In genomic region chr12:85599478-85600152, GRCm38 (mm10) we compare ENCODE assay signal across 8 mouse cellular contexts. TPM values are rescaled to one million over a fixed set of nuclear protein-coding genes. Genes with fewer than 3 reads are reported as not detected.
DNase-seq lines count a peak whose midpoint lies in the region; ATAC-seq and TF ChIP-seq lines count a peak whose summit lies in the region.

No protein-coding gene starts in this region.

- H3K9ac ChIP-seq in ES-E14 (ENCODE audit: insufficient read depth, low read depth, low read length, poor library complexity, severe bottlenecking) = peak overlapping the region; percentile 70
- peak overlapping the region; percentile 79 for H3K9ac ChIP-seq in kidney, embryonic 15.5 days

- no peaks in the 10 kb centered on the region for H3K9me3 ChIP-seq in ES-E14 (ENCODE audit: control insufficient read depth, insufficient read depth, low read depth, low read length)
- no peaks in the 10 kb centered on the region for H3K9me3 ChIP-seq in kidney, embryonic 15.5 days (replicated peaks)

- H3K27ac ChIP-seq in ES-E14 (ENCODE audit: insufficient read depth, low read depth, low read length, poor library complexity, severe bottlenecking) = no peak overlapping the region
- peak overlapping the region; percentile 88 for H3K27ac ChIP-seq in kidney, embryonic 15.5 days
- H3K27ac ChIP-seq in macrophage = peak overlapping the region; percentile 28; the same call in 1 of the 2 replicates

- H3K4me2 ChIP-seq in kidney, embryonic 15.5 days = peak overlapping the region; percentile 97

- H3K36me3 ChIP-seq in ES-E14 (ENCODE audit: control insufficient read depth, insufficient read depth, low read length, poor library complexity, severe bottlenecking) (no peaks in the 10 kb centered on the region), macrophage (ENCODE audit: inconsistent target) (no peaks in the 10 kb centered on the region)
- no peaks in the 10 kb centered on the region for H3K36me3 ChIP-seq in kidney, embryonic 15.5 days

- in situ Hi-C loops in ES-E14 (cut with MboI; ENCODE audit: low sequenced_read_pairs in 2 of 2, unreplicated experiment in 2 of 2) = no loop called here

- H3K4me3 ChIP-seq in ES-E14 (ENCODE audit: insufficient read depth in 1 of 2, low read depth in 1 of 2, low read length in 2 of 2, poor library complexity in 1 of 2, severe bottlenecking in 1 of 2) (peak overlapping the region; percentile 82 to 90), macrophage (ENCODE audit: inconsistent target) (peak overlapping the region; percentile 64)
- H3K4me3 ChIP-seq in kidney, embryonic 15.5 days (replicated peaks) = peak overlapping the region; percentile 76

- H3K27me3 ChIP-seq in kidney, embryonic 15.5 days = peaks cover 32% of the 10 kb centered on the region

- DNase-seq in A20 (ENCODE audit: low read depth, low spot score) (peak; percentile 67), ES-E14 (ENCODE audit: low read depth, low spot score) (no peak)
- peak; percentile 62 to 64 for DNase-seq in cerebellum, postnatal 10 days
- peak; percentile 63 for DNase-seq in heart, adult 18-20 months
- peak; percentile 48 for DNase-seq in right cerebral cortex, postnatal 4 days
- no peak for DNase-seq in layer of hippocampus, adult 11-12 months (ENCODE audit: low spot score)

- H3K79me2 ChIP-seq in macrophage (ENCODE audit: inconsistent target) = peaks cover 11% of the 10 kb centered on the region

- 1% methylated on average over 42 of the region's 49 CpGs for WGBS in kidney, embryonic 15.5 days
- 3% methylated on average over 37 of the region's 49 CpGs for WGBS in macrophage (ENCODE audit: missing documents)

- peaks cover 0 to 4% of the 10 kb centered on the region in 2 experiments; a peak in 1 of 4 replicates for H3K4me1 ChIP-seq in ES-E14 (ENCODE audit: control insufficient read depth in 2 of 2, insufficient read depth in 2 of 2, low read length in 2 of 2, poor library complexity in 1 of 2)
- peaks cover 57% of the 10 kb centered on the region for H3K4me1 ChIP-seq in kidney, embryonic 15.5 days

- ATAC-seq in kidney, embryonic 15.5 days (replicated peaks; ENCODE audit: low FRiP score) = peak; percentile 50

TF ChIP-seq in ES-E14, 5 proteins besides CTCF, POLR2A, EP300 and RAD21:
- TF ChIP-seq MAFK (IDR thresholded peaks at IDR 0.05; ENCODE audit: insufficient read depth, low read depth, low read length) (no peak), HCFC1 (IDR thresholded peaks at IDR 0.05; ENCODE audit: borderline replicate concordance, insufficient read depth, low read length) (no peak), ZNF384 (IDR thresholded peaks at IDR 0.05; ENCODE audit: low read depth, low read length) (no peak), CHD2 (IDR thresholded peaks at IDR 0.05; ENCODE audit: low read depth, low read length) (no peak), ZC3H11A (IDR thresholded peaks at IDR 0.05; ENCODE audit: borderline replicate concordance, low read depth, low read length) (no peak)

RNA-seq across cellular contexts. Expression of gene Jdp2, which starts 0.8 kb away (rescaled TPM):
- 8.5 and 15.9 TPM in 2 replicates for total RNA-seq in ES-E14 (2012; rRNA removed)
- total RNA-seq in heart, adult 18-20 months (2021) = 10 to 100 TPM; 14.8 to 16.5 TPM
- polyA plus RNA-seq in kidney, embryonic 15.5 days (2015; fragmentation: Nextera tagmentation; extraction: Ambion mirVana) = 0.41 and 0.61 TPM in 2 replicates
- total RNA-seq in macrophage (2018; cell fraction: chromatin; rRNA removed) = 100 to 1,000 TPM in 11 of 26 experiments, 10 to 100 TPM in 13, 1 to 10 TPM in 2; 5.1 to 753 (median 54.6) TPM
- total RNA-seq in macrophage (2018; cell fraction: cytosol; rRNA removed) = 100 to 1,000 TPM in 5 of 26 experiments, 10 to 100 TPM in 15, 1 to 10 TPM in 6; 6.1 to 312 (median 15.1) TPM
- total RNA-seq in macrophage (2018; cell fraction: nucleus; rRNA removed) = 100 to 1,000 TPM in 9 of 26 experiments, 10 to 100 TPM in 16, 1 to 10 TPM in 1; 5.7 to 459 (median 64.5) TPM
- 7.6 to 16.1 TPM (median 12.0 TPM) in 3 replicates for polyA plus RNA-seq in macrophage (2018)

Comparison
In these comparisons a context has a peak if more than half of its experiments do, and no peak if none do; other contexts are left out.
1. DNase-seq: peak in A20 (single experiment), cerebellum, postnatal 10 days (2 of 2), heart, adult 18-20 months (2 of 2) and right cerebral cortex, postnatal 4 days (single experiment); none in ES-E14 (single experiment) and layer of hippocampus, adult 11-12 months (single experiment).
2. Peak in every context shown above with its lines, with median percentiles within 50 percentile points of each other: H3K4me3 ChIP-seq.